Comparison of ENCODE assay signal across 22 mouse cellular contexts in genomic region chr6:50076473-50076872, GRCm38 (mm10). TPM values are rescaled to one million over a fixed set of nuclear protein-coding genes. Genes with fewer than 3 reads are reported as not detected.
A peak's percentile ranks its signal among the peaks of the same experiment; 100 is the strongest.
DNase-seq lines count a peak whose midpoint lies in the region; ATAC-seq and TF ChIP-seq lines count a peak whose summit lies in the region.
"Had no signal": no experiment of that assay in that cellular context is flagged by ENCODE, and none has a peak within 500 bp of the region (broad histone marks: within the 10 kb centered on the region; RNA-seq: fewer than 3 reads in every experiment).

No protein-coding gene starts in this region.

- H3K4me1 ChIP-seq in kidney, embryonic 14.5 days (ENCODE audit: control insufficient read depth, insufficient read depth, low read length), result no peaks in the 10 kb centered on the region
- H3K4me1 ChIP-seq in kidney, embryonic 16.5 days (ENCODE audit: insufficient read depth, low read length), result no peaks in the 10 kb centered on the region
- H3K4me1 ChIP-seq in kidney, embryonic 15.5 days, result no peaks in the 10 kb centered on the region
- H3K4me1 ChIP-seq in kidney, postnatal 0 days (replicated peaks; ENCODE audit: insufficient read depth, low read length), result no peaks in the 10 kb centered on the region

- H3K4me3 ChIP-seq in kidney, embryonic 14.5 days (ENCODE audit: low read length), result no peak overlapping the region
- H3K4me3 ChIP-seq in kidney, embryonic 16.5 days (ENCODE audit: low read length), result no peak overlapping the region
- no peak overlapping the region for H3K4me3 ChIP-seq in kidney, embryonic 15.5 days (replicated peaks)
- no peak overlapping the region for H3K4me3 ChIP-seq in kidney, postnatal 0 days (replicated peaks; ENCODE audit: low read depth, low read length)

- no peak overlapping the region for H3K27ac ChIP-seq in kidney, embryonic 14.5 days (ENCODE audit: low read depth, low read length)
- no peak overlapping the region for H3K27ac ChIP-seq in kidney, embryonic 16.5 days (ENCODE audit: low read length)
- no peak overlapping the region for H3K27ac ChIP-seq in kidney, embryonic 15.5 days
- H3K27ac ChIP-seq in kidney, postnatal 0 days, result no peak overlapping the region

- 36% methylated on average over 2 of the region's 2 CpGs for WGBS in kidney, embryonic 14.5 days
- WGBS in kidney, embryonic 16.5 days, result 38% methylated on average over 2 of the region's 2 CpGs
- 40% methylated on average over 2 of the region's 2 CpGs for WGBS in kidney, embryonic 15.5 days
- 42% methylated on average over 2 of the region's 2 CpGs for WGBS in kidney, postnatal 0 days

- H3K9me3 ChIP-seq in kidney, embryonic 14.5 days (ENCODE audit: control insufficient read depth, low read length), result no peaks in the 10 kb centered on the region
- H3K9me3 ChIP-seq in kidney, embryonic 16.5 days (ENCODE audit: low read length), result no peaks in the 10 kb centered on the region
- no peaks in the 10 kb centered on the region for H3K9me3 ChIP-seq in kidney, embryonic 15.5 days (replicated peaks)
- no peaks in the 10 kb centered on the region for H3K9me3 ChIP-seq in kidney, postnatal 0 days (replicated peaks; ENCODE audit: low read length)
- H3K9me3 ChIP-seq: G1E had no signal

- intact Hi-C loops in heart, postnatal 36 days (cut with DNase I), result no loop called here

- peak; percentile 57; the same call in 1 of the 2 replicates for ATAC-seq in kidney, embryonic 14.5 days (ENCODE audit: low FRiP score, low TSS enrichment)
- ATAC-seq in kidney, embryonic 16.5 days (ENCODE audit: low FRiP score, low TSS enrichment), result no peak
- 0 out of 2 replicates have a peak, but pooled peaks have one; percentile 60 for ATAC-seq in kidney, embryonic 15.5 days (replicated peaks; ENCODE audit: low FRiP score)
- ATAC-seq in kidney, postnatal 0 days (replicated peaks; ENCODE audit: low FRiP score, low read depth), result no peak
- ATAC-seq: activated CD4-positive, CD25-positive, alpha-beta regulatory T cell, adult 4 months; CD4-positive, CD25-positive, alpha-beta regulatory T cell, adult 4 months; Patski had no signal

- no peak for TF ChIP-seq CTCF in kidney, postnatal 0 days (IDR thresholded peaks at IDR 0.05; ENCODE audit: low read depth)

- H3K36me3 ChIP-seq in kidney, embryonic 14.5 days (ENCODE audit: control insufficient read depth, insufficient read depth, low read length), result no peaks in the 10 kb centered on the region
- no peaks in the 10 kb centered on the region for H3K36me3 ChIP-seq in kidney, embryonic 16.5 days (ENCODE audit: insufficient read depth, low read length)
- no peaks in the 10 kb centered on the region for H3K36me3 ChIP-seq in kidney, embryonic 15.5 days
- H3K36me3 ChIP-seq in kidney, postnatal 0 days (ENCODE audit: insufficient read depth, low read length), result no peaks in the 10 kb centered on the region
- H3K36me3 ChIP-seq: G1E had no signal

- no peaks in the 10 kb centered on the region for H3K27me3 ChIP-seq in kidney, embryonic 14.5 days (ENCODE audit: control insufficient read depth, insufficient read depth, low read length)
- H3K27me3 ChIP-seq in kidney, embryonic 16.5 days (ENCODE audit: insufficient read depth, low read length), result no peaks in the 10 kb centered on the region; the same call in 1 of the 2 replicates
- H3K27me3 ChIP-seq in kidney, embryonic 15.5 days, result no peaks in the 10 kb centered on the region
- H3K27me3 ChIP-seq in kidney, postnatal 0 days (ENCODE audit: insufficient read depth, low read length), result no peaks in the 10 kb centered on the region
- H3K27me3 ChIP-seq: CH12.LX had no signal

- no peak overlapping the region for H3K4me2 ChIP-seq in kidney, embryonic 14.5 days (replicated peaks; ENCODE audit: low read depth, low read length)
- no peak overlapping the region for H3K4me2 ChIP-seq in kidney, embryonic 16.5 days (replicated peaks; ENCODE audit: low read depth, low read length)
- H3K4me2 ChIP-seq in kidney, embryonic 15.5 days, result no peak overlapping the region
- no peak overlapping the region for H3K4me2 ChIP-seq in kidney, postnatal 0 days (ENCODE audit: low read length)

- peak; percentile 39 for DNase-seq in heart, adult 11 months
- no peak for DNase-seq in heart, postnatal 36 days
- DNase-seq in kidney, postnatal 4 days, result no peak
- DNase-seq in kidney, postnatal 0 days (ENCODE audit: low spot score), result peak; percentile 9
- no peak for DNase-seq in kidney, postnatal 36 days
- DNase-seq: adrenal gland, adult 2 months; adrenal gland, adult 8-10 months; adrenal gland, postnatal 10 days; adrenal gland, postnatal 14 days; adrenal gland, postnatal 25 days; adrenal gland, postnatal 36 days; B cell, adult 2 months; cerebellum, adult 11 months; cerebellum, adult 11-12 months had no signal

- H3K9ac ChIP-seq in kidney, embryonic 14.5 days (ENCODE audit: low read depth, low read length), result no peak overlapping the region
- no peak overlapping the region for H3K9ac ChIP-seq in kidney, embryonic 16.5 days (replicated peaks; ENCODE audit: low read length)
- no peak overlapping the region for H3K9ac ChIP-seq in kidney, embryonic 15.5 days
- no peak overlapping the region for H3K9ac ChIP-seq in kidney, postnatal 0 days (ENCODE audit: low read depth, low read length)

RNA-seq across cellular contexts. Expression of gene Mpp6, which starts 33.6 kb away (rescaled TPM):
- total RNA-seq in heart, postnatal 36 days (2021), result 10 to 100 TPM; 59.2 to 64.2 TPM
- 102 and 115 TPM in 2 replicates for polyA plus RNA-seq in kidney, embryonic 14.5 days (2014; fragmentation: Nextera tagmentation; extraction: Ambion mirVana)
- polyA plus RNA-seq in kidney, embryonic 16.5 days (2015; fragmentation: Nextera tagmentation; extraction: Ambion mirVana), result 81.5 and 84.7 TPM in 2 replicates
- 98.9 and 104 TPM in 2 replicates for polyA plus RNA-seq in kidney, embryonic 15.5 days (2015; fragmentation: Nextera tagmentation; extraction: Ambion mirVana)
- 94.5 and 96.1 TPM in 2 replicates for polyA plus RNA-seq in kidney, postnatal 0 days (2015; fragmentation: Nextera tagmentation; extraction: Ambion mirVana)

Comparison
In these comparisons a context has a peak if more than half of its experiments do, and no peak if none do; other contexts are left out.
1. DNase-seq: peak in heart, adult 11 months (single experiment) and kidney, postnatal 0 days (single experiment); none in heart, postnatal 36 days (0 of 2), kidney, postnatal 4 days (0 of 2) and kidney, postnatal 36 days (0 of 2).
2. ATAC-seq: peak in kidney, embryonic 14.5 days (single experiment) and kidney, embryonic 15.5 days (single experiment); none in kidney, embryonic 16.5 days (single experiment) and kidney, postnatal 0 days (single experiment).